Comparison of ENCODE assay signal across 17 mouse cellular contexts in the genomic region with DNA sequence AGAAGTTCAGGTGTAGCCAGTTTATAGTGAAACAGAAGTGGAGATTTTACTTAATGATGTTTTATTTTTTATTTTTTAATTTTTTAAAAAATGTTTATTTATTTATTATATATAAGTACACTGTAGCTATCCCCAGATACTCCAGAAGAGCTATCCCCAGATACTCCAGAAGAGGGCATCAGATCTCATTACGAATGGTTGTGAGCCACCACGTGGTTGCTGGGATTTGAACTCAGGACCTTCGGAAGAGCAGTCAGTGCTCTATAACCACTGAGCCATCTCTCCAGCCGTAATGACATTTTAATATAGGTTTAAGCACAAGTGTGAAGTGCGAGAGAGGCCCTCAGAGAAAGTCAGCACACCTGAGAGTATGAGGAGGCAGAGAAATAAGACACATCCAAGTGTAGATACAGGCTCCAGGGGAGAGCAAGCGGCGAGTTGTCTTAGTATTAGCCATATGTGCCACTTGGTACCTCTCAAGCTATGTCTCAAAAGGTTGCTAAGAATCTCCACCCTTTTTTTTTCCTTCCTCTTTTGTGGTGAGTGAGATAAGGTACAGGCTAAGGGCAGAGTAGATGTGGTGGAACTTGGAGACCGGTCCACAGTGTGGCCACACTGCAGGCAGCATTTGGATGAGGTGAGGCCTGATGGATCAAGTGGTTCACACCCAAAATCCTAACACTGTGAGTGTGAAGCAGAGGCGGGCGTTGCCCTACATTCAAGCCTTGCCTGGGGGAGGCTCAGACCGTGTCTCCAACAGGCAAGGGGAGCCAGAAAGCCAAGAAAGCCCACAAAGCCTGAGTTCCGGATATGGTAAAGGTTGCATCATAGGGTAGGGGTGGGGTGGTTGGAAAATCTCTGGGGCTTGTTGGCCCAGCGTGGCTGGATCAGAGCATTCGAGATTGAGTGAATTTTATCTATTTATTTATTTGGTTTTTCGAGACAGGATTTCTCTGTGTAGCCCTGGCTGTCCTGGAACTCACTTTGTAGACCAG. TPM values are rescaled to one million over a fixed set of nuclear protein-coding genes. Genes with fewer than 3 reads are reported as not detected.
DNase-seq lines count a peak whose midpoint lies in the region; ATAC-seq and TF ChIP-seq lines count a peak whose summit lies in the region.
"Had no signal": no experiment of that assay in that cellular context is flagged by ENCODE, and none has a peak within 500 bp of the region (broad histone marks: within the 10 kb centered on the region; RNA-seq: fewer than 3 reads in every experiment).

No protein-coding gene starts in this region.

- peak overlapping the region; percentile 33; the same call in 1 of the 2 replicates for H3K27ac ChIP-seq in spleen, adult 2 months (ENCODE audit: insufficient read depth, low read length)
- H3K27ac ChIP-seq in bone marrow macrophage, adult 2 months (ENCODE audit: insufficient read depth, low read depth, low read length) = peak overlapping the region; percentile 37; the same call in 1 of the 2 replicates
- no peak overlapping the region for H3K27ac ChIP-seq in liver, embryonic 14.5 days
- H3K27ac ChIP-seq: intestine, embryonic 15.5 days; midbrain, embryonic 10.5 days had no signal

- H3K9ac ChIP-seq in liver, embryonic 14.5 days (replicated peaks) = no peak overlapping the region
- H3K9ac ChIP-seq: intestine, embryonic 15.5 days had no signal

- 39% methylated on average over 15 of the region's 15 CpGs for WGBS in spleen, adult 2 months
- WGBS in liver, embryonic 14.5 days (ENCODE audit: insufficient replicate concordance) = 32% methylated on average over 15 of the region's 15 CpGs

- no peaks in the 10 kb centered on the region for H3K27me3 ChIP-seq in spleen, adult 2 months (ENCODE audit: control insufficient read depth, insufficient read depth, low read length)
- no peaks in the 10 kb centered on the region for H3K27me3 ChIP-seq in liver, embryonic 14.5 days (ENCODE audit: control insufficient read depth, insufficient read depth, low read length)
- no peaks in the 10 kb centered on the region for H3K27me3 ChIP-seq in splenic B cell, adult 2 months (ENCODE audit: control insufficient read depth, insufficient read depth, low read length, poor library complexity, severe bottlenecking)
- H3K27me3 ChIP-seq: intestine, embryonic 15.5 days had no signal

- ATAC-seq in liver, embryonic 14.5 days (ENCODE audit: insufficient read depth) = peak; percentile 75
- ATAC-seq: intestine, embryonic 15.5 days had no signal

- no peak for TF ChIP-seq CTCF in spleen, adult 2 months (IDR thresholded peaks at IDR 0.05; ENCODE audit: extremely low read depth, insufficient read depth, insufficient read length, insufficient replicate concordance)
- no peak for TF ChIP-seq CTCF in bone marrow macrophage, adult 2 months (IDR thresholded peaks at IDR 0.05; ENCODE audit: low read depth, low read length)
- peak; percentile 48 for TF ChIP-seq CTCF in liver, embryonic 14.5 days (IDR thresholded peaks at IDR 0.05; ENCODE audit: low read depth)

- DNase-seq in spleen, adult 2 months (ENCODE audit: low read depth in 1 of 2, low spot score in 2 of 2) = no peak
- no peak for DNase-seq in spleen, postnatal 4 days (ENCODE audit: low spot score in 2 of 2)
- DNase-seq in liver, embryonic 14.5 days (ENCODE audit: low read depth in 3 of 3, low spot score in 3 of 3) = no peak
- peak; percentile 36 for DNase-seq in splenic B cell, adult 2 months (ENCODE audit: low read depth, low spot score)
- no peak for DNase-seq in frontal cortex, postnatal 10 days (ENCODE audit: low spot score in 2 of 2)
- no peak for DNase-seq in left cerebral cortex, adult 11 months (ENCODE audit: low spot score)
- DNase-seq: adrenal gland, adult 2 months; cerebellum, adult 11 months; embryo, embryonic 11 days; gastrocnemius, postnatal 10 days; heart, postnatal 10 days; kidney, postnatal 36 days; lung, adult 18-20 months; right cerebral cortex, postnatal 4 days had no signal

- peak overlapping the region; percentile 22; the same call in 1 of the 2 replicates for H3K4me2 ChIP-seq in liver, embryonic 14.5 days (ENCODE audit: low read depth)
- H3K4me2 ChIP-seq: intestine, embryonic 15.5 days had no signal

- no peaks in the 10 kb centered on the region for H3K9me3 ChIP-seq in liver, embryonic 14.5 days (ENCODE audit: control insufficient read depth, low read length)
- H3K9me3 ChIP-seq: intestine, embryonic 15.5 days; midbrain, embryonic 10.5 days had no signal

- no peak overlapping the region for H3K4me3 ChIP-seq in spleen, adult 2 months (ENCODE audit: extremely low read depth, insufficient read depth, insufficient read length)
- peak overlapping the region; percentile 14; the same call in 1 of the 2 replicates for H3K4me3 ChIP-seq in bone marrow macrophage, adult 2 months (ENCODE audit: insufficient read depth, low read length)
- H3K4me3 ChIP-seq in liver, embryonic 14.5 days (ENCODE audit: insufficient read depth in 1 of 2, low read depth in 2 of 2, low read length in 2 of 2) = no peak overlapping the region
- H3K4me3 ChIP-seq: intestine, embryonic 15.5 days; midbrain, embryonic 10.5 days had no signal

- no peak for TF ChIP-seq EP300 in liver, embryonic 14.5 days (IDR thresholded peaks at IDR 0.05; ENCODE audit: low read depth)

- no peaks in the 10 kb centered on the region for H3K4me1 ChIP-seq in spleen, adult 2 months (ENCODE audit: control insufficient read depth, insufficient read depth, insufficient read length)
- peaks cover 7% of the 10 kb centered on the region for H3K4me1 ChIP-seq in bone marrow macrophage, adult 2 months (ENCODE audit: control insufficient read depth, insufficient read depth, low read length)
- H3K4me1 ChIP-seq in liver, embryonic 14.5 days (replicated peaks; ENCODE audit: control insufficient read depth in 2 of 2, insufficient read depth in 2 of 2, low read length in 1 of 2) = peaks cover 5 to 8% of the 10 kb centered on the region in 2 experiments; a peak in 2 of 4 replicates
- H3K4me1 ChIP-seq: intestine, embryonic 15.5 days; midbrain, embryonic 10.5 days had no signal

- no peak for TF ChIP-seq POLR2A in spleen, adult 2 months (IDR thresholded peaks at IDR 0.05; ENCODE audit: low read depth, low read length)
- TF ChIP-seq POLR2A in bone marrow macrophage, adult 2 months (IDR thresholded peaks at IDR 0.05; ENCODE audit: borderline replicate concordance, low read depth, low read length) = no peak

- H3K36me3 ChIP-seq in spleen, adult 2 months (ENCODE audit: control insufficient read depth, insufficient read depth, low read length) = no peaks in the 10 kb centered on the region
- no peaks in the 10 kb centered on the region for H3K36me3 ChIP-seq in liver, embryonic 14.5 days (replicated peaks; ENCODE audit: control insufficient read depth, insufficient read depth, low read depth)
- no peaks in the 10 kb centered on the region for H3K36me3 ChIP-seq in splenic B cell, adult 2 months (ENCODE audit: control insufficient read depth, insufficient read depth, low read length, poor library complexity, severe bottlenecking)
- H3K36me3 ChIP-seq: intestine, embryonic 15.5 days; midbrain, embryonic 10.5 days had no signal

RNA-seq across cellular contexts. Expression of a gene that starts 7.8 kb away (rescaled TPM):
- 20.3 and 25.5 TPM in 2 replicates for polyA plus RNA-seq in spleen, adult 2 months (2012; rRNA removed)
- polyA plus RNA-seq in bone marrow macrophage, adult 2 months (2012; ENCODE audit: insufficient read depth, insufficient read length, missing spikeins) = 12.4 and 13.3 TPM in 2 replicates
- 10.6 and 11.7 TPM in 2 replicates for polyA plus RNA-seq in liver, embryonic 14.5 days (2012; rRNA removed)
- polyA plus RNA-seq in liver, embryonic 14.5 days (2014; fragmentation: Nextera tagmentation; extraction: Ambion mirVana) = 9.6 and 11.8 TPM in 2 replicates

RNA-seq across cellular contexts. Expression of a gene that starts 9.6 kb away (rescaled TPM):
- polyA plus RNA-seq in spleen, adult 2 months (2012; rRNA removed) = 12.9 and 15.6 TPM in 2 replicates
- 4.8 and 6.2 TPM in 2 replicates for polyA plus RNA-seq in bone marrow macrophage, adult 2 months (2012; ENCODE audit: insufficient read depth, insufficient read length, missing spikeins)
- 2.5 and 2.8 TPM in 2 replicates for polyA plus RNA-seq in liver, embryonic 14.5 days (2012; rRNA removed)
- 1.3 and 1.5 TPM in 2 replicates for polyA plus RNA-seq in liver, embryonic 14.5 days (2014; fragmentation: Nextera tagmentation; extraction: Ambion mirVana)
